Mouse (Mus musculus) 3134 (cell line): Measurements from ENCODE around the gene Cep63.

Experiments used
- DNase-seq: peaks from one replicate; pipeline ENCODE4 v3.0.0-alpha.2; 2011; ENCODE audit warnings: low spot score; ENCODE audit not compliant: insufficient read length; ENCODE audit errors: extremely low read depth

Gene Cep63

DNA sequence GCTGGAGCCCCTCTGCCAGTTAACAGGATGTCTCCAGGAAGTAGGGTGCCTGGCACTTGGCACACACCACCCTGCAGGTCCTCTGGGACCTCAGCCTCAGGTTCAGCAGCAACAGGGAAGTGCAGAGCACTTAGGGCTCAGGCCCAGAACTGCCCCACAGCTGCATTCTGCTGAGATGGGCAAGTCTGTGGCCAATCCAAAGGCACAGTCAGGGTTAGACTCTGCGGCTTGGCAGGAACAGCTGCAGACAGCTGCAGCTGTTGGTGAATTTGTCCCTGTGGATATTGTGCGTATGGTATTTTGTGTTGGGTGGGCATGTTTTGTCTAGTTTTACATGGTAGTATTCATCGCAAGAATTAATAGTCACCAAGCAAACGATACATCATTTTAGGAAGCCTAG, 5.8 kb upstream of the Cep63 start:
- DNase-seq: peak; percentile 60

GRCm38 (mm10) chr9:102631589-102632147, 5.3 kb upstream of the Cep63 start:
- no peak for DNase-seq

DNA sequence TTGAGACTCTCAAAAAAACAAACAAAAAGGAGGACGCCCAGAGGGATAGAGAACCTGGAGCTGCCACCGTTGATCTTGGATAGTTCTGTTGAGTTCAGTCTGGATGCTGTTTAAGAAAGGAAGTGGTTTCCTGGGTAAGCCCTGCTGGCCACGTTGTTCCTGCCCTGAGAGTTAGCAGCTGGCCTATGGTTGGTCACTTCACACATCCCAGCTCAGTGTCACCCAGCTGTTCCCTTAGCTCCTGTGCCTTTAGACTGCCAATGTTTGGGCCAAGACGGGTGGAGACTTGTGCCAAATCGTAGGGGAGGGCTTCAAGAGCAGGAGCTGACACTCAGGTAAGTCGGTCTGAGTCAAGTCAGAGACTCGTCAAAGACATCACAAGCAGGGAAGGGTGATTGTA, 2.7 kb upstream of the Cep63 start:
- no peak for DNase-seq

- no peak for DNase-seq
These were observed 1.1 kb upstream of the Cep63 start for GRCm38 (mm10) chr9:102627442-102627841.

GRCm38 (mm10) chr9:102626839-102627225, 498 bp upstream of the Cep63 start:
- no peak for DNase-seq

DNA sequence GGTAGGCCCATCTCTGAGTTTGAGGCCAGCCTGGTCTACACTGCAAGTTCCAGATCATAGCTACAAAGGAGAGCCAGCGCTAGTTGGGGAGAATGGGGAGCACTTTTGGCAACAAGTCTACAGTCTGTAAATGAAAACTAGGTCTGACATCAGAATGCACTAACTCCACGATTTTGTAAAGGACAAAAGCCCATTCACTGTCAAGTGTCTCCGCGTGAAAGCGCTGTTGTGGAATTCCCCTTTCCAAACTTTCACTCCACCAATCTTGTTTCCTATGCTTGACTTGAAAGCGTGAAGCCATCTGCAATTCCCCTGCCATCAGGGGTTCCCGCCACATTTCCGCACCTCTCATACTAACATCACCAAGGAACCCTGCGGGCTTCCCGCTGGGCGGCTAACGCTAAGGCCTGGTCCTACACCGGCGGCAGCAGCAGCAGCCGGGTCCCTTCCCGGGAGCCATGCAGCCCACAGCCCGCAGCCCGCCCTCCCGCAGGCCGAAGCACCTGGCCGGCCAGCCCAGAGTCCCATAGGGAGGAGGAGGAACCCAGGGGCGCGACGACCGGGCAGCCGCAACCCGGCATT, 842 bp downstream of the Cep63 start:
- DNase-seq: no peak

- no peak for DNase-seq
These were observed 2.8 kb downstream of the Cep63 start for GRCm38 (mm10) chr9:102623581-102623980.

- no peak for DNase-seq
These were observed 3.5 kb downstream of the Cep63 start for GRCm38 (mm10) chr9:102622876-102623275.

GRCm38 (mm10) chr9:102622192-102622857, 4.0 kb downstream of the Cep63 start:
- DNase-seq: peak; percentile 26

GRCm38 (mm10) chr9:102621385-102621784, 4.9 kb downstream of the Cep63 start:
- no peak for DNase-seq

DNA sequence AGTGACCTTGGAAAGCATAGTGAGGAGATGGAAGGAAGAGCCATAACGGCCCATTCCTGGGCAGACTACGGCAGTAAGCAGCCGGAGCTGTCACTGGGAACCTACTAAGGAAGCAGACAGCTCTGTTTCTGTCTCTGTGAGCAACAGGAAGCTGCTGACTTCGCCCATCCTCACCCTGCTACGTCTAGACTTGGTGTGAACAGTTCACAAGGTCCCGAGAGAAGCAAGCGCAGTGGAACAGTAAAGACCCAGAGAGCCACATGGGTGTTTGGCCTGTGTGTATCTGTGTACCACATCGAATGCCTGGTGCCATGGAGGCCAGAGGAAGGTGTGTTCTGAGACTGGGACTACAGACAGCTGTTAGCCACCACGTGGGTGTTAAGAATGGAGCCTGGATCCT, 10.1 kb downstream of the Cep63 start:
- no peak for DNase-seq

GRCm38 (mm10) chr9:102615071-102615470, 11.3 kb downstream of the Cep63 start:
- no peak for DNase-seq

- no peak for DNase-seq
These were observed 17.1 kb downstream of the Cep63 start for GRCm38 (mm10) chr9:102609221-102609620.

DNA sequence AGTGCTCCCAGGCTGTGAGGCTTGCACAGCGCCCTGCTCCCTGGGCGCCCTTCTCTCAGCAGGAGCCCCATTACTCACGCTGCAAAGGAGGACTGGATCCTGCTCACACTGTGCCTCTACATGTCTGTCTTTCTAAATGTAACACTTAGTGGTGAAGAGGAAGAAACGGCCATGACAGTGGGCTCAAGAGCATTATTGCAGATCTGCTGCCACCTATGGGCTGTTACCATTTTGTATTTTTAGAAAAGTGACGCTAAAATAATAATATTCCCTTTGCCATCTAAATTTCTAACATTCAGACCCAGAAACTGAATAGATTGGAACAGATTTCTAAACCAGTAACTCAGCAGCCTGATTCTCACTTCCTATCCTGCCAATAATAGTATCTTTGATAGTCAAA, 18.9 kb downstream of the Cep63 start:
- no peak for DNase-seq

DNA sequence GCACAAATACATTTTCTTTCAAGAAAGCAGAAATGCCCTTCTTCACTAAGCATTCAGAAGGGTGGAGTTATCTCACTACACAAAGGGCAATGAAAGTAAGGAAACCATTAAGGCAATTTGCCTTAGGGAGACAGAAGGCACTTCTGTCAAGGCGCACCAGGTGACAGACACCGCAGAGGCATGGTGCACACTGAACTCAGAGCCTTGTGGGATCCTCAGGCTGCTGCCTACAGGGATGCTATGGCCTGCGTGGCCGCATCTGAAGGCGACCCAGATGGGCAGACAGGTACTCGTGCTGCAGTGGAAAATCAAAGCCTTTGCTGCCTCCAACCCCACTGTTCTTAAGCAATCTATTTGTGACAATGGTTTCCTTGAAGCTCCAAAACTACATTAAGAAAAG, 21.2 kb downstream of the Cep63 start:
- DNase-seq: no peak

- DNase-seq: no peak
These were observed 24.7 kb downstream of the Cep63 start for GRCm38 (mm10) chr9:102601666-102602065.

GRCm38 (mm10) chr9:102601187-102601586, 25.1 kb downstream of the Cep63 start:
- no peak for DNase-seq

DNA sequence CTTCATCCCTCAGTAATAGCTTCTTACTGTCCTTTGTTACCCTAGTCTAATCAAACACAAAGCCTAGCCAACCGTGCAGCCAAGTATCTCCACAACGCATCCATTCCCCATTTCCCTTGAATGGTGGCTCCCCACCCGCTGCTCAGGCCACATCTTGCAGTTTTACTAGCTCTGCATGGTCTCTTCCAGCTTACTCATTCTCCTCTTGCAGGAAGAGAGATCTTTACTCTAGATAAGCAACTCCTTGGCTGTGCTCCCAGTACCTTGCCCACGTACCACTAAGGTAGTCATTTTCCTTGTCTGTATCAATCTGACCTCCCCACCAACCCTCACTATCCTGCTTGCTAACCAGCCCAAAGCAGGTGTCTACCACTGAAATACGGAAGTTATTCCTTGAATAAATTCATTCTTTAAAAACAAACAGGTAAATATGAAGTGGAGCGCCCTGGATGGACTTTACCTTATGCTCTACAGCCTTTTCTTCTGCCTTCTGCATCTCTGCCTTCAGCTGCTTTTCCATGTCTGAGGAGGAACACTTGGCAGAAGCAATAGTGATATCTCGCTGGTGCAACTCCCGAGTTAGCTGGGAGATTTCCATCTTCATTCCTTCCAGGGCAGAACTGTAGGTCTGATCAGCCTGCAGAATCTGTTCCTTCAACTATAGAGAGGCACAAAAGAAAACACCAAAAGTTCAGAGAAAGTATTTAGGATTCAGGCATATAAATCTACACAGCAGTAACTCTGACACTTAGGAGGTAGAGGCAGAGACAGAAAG, 30.5 kb downstream of the Cep63 start:
- no peak for DNase-seq

- no peak for DNase-seq
These were observed 31.5 kb downstream of the Cep63 start for GRCm38 (mm10) chr9:102594667-102595393.

- no peak for DNase-seq
These were observed 39.0 kb downstream of the Cep63 start for GRCm38 (mm10) chr9:102587347-102587746.

DNA sequence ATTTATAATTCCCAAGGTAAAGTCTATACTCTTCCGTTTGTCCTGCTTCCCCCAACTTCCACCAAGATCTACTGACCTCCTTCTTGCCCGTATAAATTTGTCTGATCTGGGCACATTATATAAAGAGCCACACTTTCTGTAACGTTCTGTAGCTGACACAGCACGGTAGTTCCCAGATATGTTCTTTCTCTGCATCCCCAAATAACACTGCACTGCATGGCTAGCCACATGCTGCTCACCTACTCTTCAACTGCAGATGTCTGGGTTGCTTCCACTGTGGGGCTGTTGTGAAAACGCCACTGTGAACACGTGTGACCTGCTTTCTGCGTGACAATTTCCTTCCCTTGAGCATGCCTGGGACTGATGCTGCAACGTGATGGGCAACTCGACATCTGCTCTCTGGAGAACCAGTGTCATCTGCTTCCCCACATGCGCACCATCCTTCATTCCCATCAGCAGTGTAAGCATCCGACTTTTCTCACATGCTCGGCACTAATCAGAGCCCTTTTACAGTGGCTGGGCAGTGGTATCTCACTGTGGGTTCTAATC, 44.3 kb downstream of the Cep63 start:
- no peak for DNase-seq
